Mouse (Mus musculus) layer of hippocampus, adult 9-10 months (tissue): Measurements from ENCODE around the gene Pfdn5.

Experiments used
- DNase-seq: peaks from one replicate; pipeline ENCODE4 v3.0.0; 2022; ENCODE audit warnings: low spot score

Pfdn5 gene

DNA sequence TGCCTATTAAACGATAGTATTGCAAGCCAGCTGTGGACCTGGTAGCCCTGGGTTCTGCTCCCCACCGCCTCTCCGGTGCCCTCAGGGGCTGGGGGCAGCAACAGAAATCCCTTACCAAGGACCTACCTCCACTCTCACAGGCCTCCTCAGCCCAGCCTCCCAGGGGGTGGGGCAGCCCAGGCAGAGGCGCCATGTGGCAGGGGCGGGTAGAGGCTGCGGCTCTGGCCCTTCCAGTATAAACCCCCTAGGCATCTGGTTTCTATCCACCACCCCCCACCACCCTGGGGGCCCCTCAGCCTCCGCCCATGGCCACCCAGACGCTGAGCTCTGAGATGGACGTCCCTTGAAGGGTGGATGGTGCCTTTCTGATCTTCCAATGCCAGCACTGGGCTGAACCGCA, 44.8 kb downstream of the Pfdn5 start:
- DNase-seq = no peak

DNA sequence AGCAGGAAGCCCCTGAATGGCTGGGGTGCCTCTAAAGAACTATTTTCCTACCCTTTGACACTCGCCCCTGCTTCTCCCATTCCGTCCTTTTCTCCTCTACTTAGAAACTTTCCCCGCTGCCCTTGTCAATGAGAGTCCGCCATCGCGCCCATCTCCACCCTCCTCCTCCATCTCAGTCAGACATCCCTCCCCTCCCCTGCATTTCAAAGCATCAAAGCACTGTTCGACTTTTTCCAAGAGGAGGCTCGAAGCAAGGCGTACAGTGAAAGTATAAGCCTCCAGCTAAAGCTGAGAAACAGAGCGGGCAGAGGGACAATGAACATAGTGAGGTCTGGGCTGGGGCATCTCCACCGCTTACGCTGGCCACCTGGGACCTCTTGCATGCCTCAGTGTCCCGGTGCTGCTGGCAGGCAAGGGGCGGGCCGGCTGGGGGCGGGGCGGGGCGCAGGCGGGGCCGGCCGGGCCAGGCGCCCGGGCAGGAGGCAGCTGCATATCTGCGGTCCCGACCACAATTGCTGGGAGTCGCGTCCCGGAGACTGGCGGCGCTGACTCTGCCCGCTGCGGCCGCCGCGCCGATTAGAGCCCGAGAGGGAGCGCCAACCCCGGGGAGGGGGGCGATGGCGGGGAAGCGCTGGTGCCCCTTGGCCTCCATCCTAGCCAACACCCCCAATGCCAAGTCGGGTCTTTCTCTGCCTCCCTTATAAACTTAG, 50.7 kb downstream of the Pfdn5 start:
- no peak for DNase-seq

DNA sequence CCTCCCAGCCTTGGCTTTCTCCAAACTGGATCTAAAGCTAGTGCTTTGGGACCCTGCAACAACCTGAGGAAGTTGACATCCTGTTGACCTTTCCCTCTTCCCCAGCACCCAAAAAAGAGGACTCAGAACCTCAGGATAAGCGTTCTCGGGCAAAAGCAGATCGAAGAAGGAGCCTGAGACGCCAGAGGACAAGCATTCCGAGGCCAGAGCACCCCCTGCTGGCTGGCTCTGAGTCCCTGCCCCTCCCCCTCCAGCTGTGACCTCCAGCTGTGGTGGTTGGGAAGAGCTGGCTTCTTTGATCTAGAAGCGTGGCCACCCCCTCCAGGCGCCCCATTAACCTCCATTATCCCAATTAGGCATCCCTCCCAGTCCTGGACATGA, 51.2 kb downstream of the Pfdn5 start:
- no peak for DNase-seq

DNA sequence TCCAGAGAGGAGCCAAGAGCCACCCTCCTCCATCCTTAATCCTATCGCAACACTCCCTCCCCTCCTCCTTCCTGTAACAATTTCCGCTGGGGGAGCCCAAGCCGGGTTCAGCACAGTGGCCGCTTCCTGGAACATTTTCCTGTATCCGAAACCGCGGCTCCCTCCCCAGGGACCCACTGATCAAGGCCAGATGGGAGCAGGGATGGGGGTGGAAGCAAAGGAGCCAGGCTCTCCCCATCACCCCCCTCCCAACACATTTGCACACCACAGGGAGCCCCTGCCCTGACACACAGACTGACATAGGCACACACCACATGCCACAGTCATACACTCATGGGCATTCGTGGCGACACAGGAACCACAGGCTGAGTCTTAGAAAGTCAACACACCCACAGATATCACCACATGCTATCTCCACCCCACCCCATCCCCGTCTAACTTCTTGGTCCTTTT, 51.9 kb downstream of the Pfdn5 start:
- no peak for DNase-seq
